Mouse (Mus musculus): Measurements from ENCODE around the gene Tmem60. TPM values are rescaled to one million over a fixed set of nuclear protein-coding genes. Genes with fewer than 3 reads are reported as not detected.

Gene Tmem60
- total RNA-seq, 2 experiments from 2014 or later, result 22.7 to 24.8 TPM

GRCm38 (mm10) chr5:20905437-20905836 lies 23.4 kb downstream of the Tmem60 start:
- no peak for DNase-seq (ENCODE audit: extremely low spot score in 1 of 2, low spot score in 1 of 2)

DNA sequence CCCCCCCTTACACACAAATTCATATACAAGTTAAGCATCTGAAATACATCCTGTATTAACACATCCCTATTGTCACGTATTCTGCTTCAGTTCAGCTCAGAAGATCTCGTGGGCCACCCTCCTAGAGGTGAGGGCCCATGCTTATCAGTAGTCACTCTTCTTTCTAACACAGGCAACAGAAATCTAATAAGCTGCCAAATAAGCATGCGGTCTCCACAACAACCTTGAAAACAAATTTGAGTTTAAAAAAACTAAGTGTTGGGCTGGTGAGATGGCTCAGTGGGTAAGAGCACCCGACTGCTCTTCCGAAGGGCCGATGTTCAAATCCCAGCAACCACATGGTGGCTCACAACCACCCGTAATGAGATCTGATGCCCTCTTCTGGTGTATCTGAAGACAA lies 24.2 kb downstream of the Tmem60 start:
- DNase-seq (ENCODE audit: extremely low spot score in 1 of 2, low spot score in 1 of 2), result no peak

GRCm38 (mm10) chr5:20911741-20912140 lies 29.8 kb downstream of the Tmem60 start:
- no peak for DNase-seq (ENCODE audit: extremely low spot score in 1 of 2, low spot score in 1 of 2)

- DNase-seq (ENCODE audit: extremely low spot score in 1 of 2, low spot score in 1 of 2), result peak; percentile 34 to 82
Observed at GRCm38 (mm10) chr5:20913372-20914275, 31.6 kb downstream of the Tmem60 start.

DNA sequence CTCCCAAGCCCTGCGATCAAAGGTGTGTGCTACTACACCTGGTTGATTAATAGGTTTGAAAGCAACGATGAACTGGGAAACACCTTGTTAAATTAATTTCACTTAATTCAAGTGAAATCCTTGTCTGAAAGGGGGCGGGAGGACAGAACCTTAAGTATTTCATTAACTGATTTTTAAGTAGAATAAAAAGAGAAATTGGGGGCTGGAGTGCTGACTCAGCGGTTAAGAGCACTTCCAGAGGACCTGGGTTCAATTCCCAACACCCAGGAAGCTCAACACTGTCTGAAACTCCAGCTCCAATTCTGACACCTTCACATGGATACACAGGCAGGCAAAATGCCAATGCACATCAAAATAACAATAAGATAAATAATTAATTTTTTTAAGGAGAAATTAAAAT lies 37.0 kb downstream of the Tmem60 start:
- DNase-seq (ENCODE audit: extremely low spot score in 1 of 2, low spot score in 1 of 2), result no peak

GRCm38 (mm10) chr5:20919566-20919965 lies 37.6 kb downstream of the Tmem60 start:
- DNase-seq (ENCODE audit: extremely low spot score in 1 of 2, low spot score in 1 of 2), result no peak

GRCm38 (mm10) chr5:20924608-20925007 lies 42.6 kb downstream of the Tmem60 start:
- no peak for DNase-seq (ENCODE audit: extremely low spot score in 1 of 2, low spot score in 1 of 2)

DNA sequence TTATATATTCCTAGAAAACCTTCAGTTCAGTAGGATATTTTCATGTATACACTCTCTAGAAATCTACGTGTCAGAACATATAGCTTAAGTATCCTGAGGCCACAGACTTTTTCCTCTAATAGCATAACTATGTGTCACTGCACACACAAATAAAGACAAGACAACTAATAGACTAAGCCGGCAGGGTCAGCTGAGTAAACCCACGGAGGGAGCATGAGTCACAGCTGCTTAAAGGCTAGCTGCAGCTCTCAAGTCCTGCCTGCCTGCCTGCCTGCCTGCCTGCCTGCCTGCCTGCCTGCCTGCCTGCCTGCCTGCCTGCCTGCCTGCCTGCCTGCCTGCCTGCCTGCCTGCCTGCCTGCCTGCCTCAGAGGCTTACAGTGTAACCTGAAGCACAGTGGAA lies 43.5 kb downstream of the Tmem60 start:
- no peak for DNase-seq (ENCODE audit: extremely low spot score in 1 of 2, low spot score in 1 of 2)

DNA sequence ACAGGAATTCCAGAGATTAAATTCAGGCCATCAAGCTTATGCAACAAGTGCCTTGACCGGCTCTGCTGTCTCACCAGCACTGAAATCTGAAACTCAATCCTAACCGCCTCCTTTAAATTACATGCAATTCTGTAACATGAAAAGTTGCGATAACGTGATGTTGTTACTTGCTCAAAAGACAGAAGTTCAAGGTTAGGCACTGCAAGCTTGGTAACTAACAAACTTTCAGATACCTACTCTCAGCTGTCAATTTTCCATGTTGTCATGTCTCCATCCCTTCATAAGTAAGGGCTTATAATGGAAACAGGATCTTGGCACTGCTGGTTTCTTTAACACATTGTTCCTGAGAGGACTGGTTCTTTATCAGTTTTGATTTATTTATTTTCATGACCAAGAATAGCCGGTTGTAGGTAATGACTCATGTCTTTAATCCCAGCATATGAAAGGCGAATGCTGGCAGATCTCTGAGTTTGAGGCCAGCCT lies 47.7 kb downstream of the Tmem60 start:
- no peak for DNase-seq (ENCODE audit: extremely low spot score in 1 of 2, low spot score in 1 of 2)

DNA sequence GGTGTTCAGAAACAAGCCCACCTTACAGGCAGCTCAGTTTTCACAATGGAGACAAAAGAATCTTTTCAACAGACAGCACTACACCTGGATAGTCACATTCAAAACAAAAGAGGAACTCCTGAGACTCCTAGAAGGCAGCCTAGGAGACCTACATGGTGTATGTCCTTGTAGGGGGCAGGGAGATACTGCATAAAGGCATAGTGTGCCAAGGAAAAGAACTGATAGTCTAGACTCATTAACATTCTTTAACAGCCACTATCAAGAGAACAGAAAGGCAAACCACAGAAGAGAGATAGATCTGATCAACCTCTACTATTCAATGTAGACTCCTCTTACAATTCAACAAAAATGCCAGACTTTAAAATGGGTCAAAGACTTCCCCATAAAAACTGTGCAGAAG lies 48.4 kb downstream of the Tmem60 start:
- no peak for DNase-seq (ENCODE audit: extremely low spot score in 1 of 2, low spot score in 1 of 2)

- no peak for DNase-seq (ENCODE audit: extremely low spot score in 1 of 2, low spot score in 1 of 2)
Observed at GRCm38 (mm10) chr5:20931300-20931699, 49.3 kb downstream of the Tmem60 start.

DNA sequence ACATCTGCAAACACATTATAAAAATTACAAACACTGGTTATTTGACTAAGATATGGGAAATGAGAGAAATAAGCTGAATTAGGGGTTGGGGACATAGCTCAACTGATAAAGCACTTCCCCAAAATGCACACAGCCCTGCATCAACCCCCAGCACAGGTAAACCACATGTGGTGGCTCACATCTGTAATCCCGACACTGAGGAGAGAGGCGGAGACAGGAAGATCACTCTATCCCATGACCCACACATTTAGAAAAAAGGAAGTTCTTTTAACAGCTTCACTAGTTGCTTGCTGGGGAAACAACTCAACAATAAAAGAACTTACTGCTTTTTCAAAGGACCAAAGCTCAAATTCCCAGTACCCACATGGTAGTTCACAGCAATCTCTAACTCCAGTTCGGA lies 50.6 kb downstream of the Tmem60 start:
- no peak for DNase-seq (ENCODE audit: extremely low spot score in 1 of 2, low spot score in 1 of 2)

- DNase-seq (ENCODE audit: extremely low spot score in 1 of 2, low spot score in 1 of 2), result no peak
Observed at GRCm38 (mm10) chr5:20935934-20936333, 53.9 kb downstream of the Tmem60 start.

Other genes with a start within 250 kb of the Tmem60 start
- 10 to 100 TPM; 10.3 to 12.9 TPM for gene Phtf2, start 67 bp upstream of the Tmem60 start, total RNA-seq (2021)
- 10 to 100 TPM; 14.9 to 18.5 TPM for gene Rsbn1l, start 74.2 kb downstream of the Tmem60 start, total RNA-seq (2021)
- 10 to 100 TPM; 31.6 to 40.0 TPM for gene Ptpn12, start 173.7 kb downstream of the Tmem60 start, total RNA-seq (2021)